Mouse (Mus musculus) liver, postnatal 0 days (tissue): ENCODE data around the gene Zc3hav1l.

Experiments used
- CTCF ChIP-seq: sonication (generic); IDR thresholded peaks from 2 replicates; pipeline ENCODE4 v1.5.1; 2016; ENCODE audit warnings: antibody characterized with exemption, low read depth
- EP300 ChIP-seq: IDR thresholded peaks from 2 replicates; pipeline ENCODE4 v1.6.1; 2016; ENCODE audit warnings: antibody characterized with exemption, low read depth, mild to moderate bottlenecking

GRCm38 (mm10) chr6:38252766-38253735 is 46.0 kb downstream of the Zc3hav1l start:
- TF ChIP-seq CTCF (no peak), EP300 (no peak)
